Mouse (Mus musculus) adrenal gland, adult (tissue): ENCODE data around the gene Csnk2b.
"Not testable (repeated sequence)": the region's sequence is repeated elsewhere in the genome, so short reads cannot be mapped to it uniquely, and the experiment has no call there.

Experiments used
- DNase-seq, 2 experiments: peaks; one replicate each; pipeline ENCODE4 v3.0.0; 2022 to 2023; ENCODE audit warnings: low spot score in 1 of 2; ENCODE audit not compliant: inconsistent age in 2 of 2

Gene Csnk2b

DNA sequence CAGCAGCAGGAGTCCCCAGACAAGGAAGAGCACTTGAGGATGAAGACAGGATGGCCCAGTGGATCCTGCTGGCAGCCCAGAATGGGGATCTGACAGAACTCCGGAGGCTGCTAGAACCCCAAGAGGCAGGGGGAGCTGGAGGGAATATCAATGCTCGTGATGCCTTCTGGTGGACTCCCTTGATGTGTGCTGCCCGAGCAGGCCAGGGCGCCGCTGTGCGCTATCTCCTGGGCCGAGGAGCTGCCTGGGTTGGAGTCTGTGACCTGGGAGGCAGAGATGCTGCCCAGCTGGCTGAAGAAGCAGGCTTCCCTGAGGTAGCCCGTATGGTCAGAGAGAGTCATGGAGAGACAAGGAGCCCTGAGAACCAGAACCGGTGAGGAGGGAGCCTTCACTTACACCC, 1.4 kb upstream of the Csnk2b start:
- not testable (repeated sequence) for DNase-seq

DNA sequence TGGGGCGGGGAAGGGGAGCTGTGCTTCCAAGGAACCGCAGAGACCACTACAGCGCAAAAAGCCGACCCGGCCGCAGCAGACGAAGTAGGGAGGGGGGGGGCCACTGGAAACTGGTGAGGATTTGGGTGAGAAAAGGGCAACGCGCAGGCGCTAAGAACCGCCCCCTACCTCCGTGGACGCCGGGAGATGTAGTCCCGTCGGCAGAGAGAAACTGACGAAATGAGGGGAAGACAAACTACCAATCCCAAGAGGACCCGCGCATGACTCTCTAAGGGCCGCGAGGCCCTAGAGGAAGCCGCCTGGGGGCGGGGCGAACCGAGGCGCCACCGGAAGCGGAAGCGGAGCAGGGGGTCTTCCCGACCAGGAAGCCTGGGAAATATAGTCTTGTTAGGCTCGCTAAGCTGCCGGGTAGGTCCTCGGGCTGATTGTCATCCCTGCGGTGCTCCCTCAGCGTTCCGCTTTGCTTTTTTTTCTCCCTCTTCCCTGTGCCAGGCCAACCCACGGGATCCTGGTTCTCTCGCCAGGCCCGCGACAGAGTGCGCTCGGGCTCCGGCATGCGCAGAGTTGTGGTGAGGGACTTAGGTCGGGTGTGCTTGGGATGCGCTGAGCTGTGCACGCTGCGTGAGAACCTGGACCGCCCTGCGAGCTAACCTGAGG, 582 bp downstream of the Csnk2b start, which contains the start of gene Gpank1:
TSS of gene Gpank1 (plus strand) at position 313 of the 657 bp plus-strand sequence.
- peak; percentile 99 for DNase-seq

DNA sequence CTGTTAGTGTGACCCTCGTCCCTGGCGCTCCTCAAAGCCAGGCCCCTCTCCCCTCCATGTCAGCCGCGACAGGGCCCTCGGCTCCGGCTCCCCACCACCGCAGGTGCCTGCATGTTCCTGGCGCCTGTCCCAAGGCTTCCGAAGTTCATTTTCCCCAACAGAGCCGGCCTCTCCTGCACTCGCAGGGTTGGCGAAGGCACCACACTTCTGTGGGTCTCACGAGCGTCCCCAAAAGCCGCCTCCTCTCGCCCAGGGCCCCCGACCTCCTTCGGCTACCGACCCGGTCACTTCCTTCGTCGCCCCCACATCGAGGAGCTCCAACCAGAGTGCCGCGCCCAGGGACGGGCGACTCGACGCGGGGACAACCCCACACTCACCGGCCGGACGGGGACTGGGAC, 1.1 kb downstream of the Csnk2b start:
- DNase-seq: peak in 1 of 2 experiments; percentile 76

DNA sequence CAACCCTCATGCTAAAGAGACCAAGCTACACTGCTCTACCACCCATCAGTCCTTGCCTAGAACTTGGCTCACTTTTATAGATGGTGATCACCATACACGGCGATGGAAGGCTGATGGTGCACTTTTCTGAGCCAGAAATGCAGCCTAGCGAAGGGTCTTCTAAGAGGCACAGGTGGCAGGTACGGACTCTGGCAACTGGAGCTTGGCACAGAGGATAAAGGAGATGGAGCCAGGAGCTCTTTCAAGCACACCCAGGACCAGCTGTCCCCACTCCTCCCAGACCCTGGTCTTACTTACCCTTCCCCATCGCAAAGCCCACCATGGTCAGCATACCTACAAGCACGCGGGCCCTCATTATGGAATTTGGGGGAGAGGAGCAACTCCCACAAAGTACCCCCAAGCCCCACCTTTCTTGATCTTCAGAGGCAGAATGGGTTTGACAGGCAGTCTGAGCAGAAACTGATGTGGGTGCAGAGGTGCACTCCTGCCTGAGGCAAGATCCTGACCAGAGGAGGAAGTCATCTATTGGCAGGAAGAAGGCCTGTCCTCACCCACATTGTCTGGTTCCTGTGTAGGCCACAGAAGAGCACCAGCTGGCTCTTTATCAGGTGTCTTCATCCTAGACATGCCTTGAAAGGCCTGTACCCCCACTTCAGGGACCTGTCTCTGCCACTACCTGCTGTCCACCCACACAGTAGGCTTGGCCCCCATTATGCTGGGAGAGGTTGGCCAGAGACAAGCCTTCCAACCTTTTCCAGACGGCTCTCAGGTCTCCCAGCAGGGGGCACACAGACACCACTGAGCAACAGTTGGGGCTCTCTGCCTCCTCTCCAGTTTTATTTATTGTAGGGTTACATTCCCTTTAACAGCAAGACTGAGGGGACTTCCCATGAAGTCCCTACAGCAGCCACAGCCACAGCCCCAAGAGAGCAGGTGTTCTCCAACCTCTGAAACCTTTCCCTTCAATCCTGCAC, 6.5 kb downstream of the Csnk2b start, which contains the start of gene Ly6g5b:
TSS of gene Ly6g5b (minus strand) at position 383 of the 974 bp plus-strand sequence.
- DNase-seq: peak in 1 of 2 experiments; percentile 59

DNA sequence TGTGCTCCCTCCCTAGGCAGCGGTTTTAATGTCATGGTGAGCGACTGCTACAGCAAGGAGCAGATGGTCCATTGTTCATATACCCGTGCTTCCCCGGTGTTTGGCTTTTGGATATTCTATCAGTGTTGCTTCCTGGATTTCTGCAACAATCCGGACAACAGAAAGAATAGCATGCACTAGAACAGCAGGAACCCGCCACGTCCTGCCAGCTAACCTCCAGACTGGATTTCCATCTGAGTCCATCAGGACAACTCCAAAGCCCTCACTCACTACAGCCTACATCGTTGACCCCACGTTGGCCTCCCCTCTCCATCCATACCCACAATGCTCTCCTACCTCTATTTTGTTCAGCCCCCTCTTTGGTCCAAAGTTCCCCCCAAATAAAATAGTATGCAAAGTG, 10.1 kb downstream of the Csnk2b start:
- DNase-seq: no peak

DNA sequence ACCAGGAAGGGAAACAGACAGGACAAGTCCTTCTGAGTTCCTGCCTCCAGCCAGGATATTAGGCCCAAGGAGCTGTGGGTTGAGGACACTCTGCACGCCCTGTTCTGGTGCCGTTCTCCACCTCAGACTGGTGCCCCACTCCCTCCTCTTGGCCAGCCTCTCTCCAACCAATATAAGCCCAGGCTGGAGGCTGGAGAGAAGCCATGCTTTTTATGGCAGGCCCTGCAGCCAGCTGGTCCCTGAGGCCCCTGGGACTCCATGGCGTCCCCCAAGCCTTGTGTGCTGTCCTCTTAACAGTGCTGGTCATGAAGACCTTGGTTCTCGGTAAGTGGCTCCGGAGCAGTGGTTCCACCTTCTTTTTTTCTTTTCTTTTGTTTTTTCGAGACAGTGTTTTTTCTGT, 13.8 kb downstream of the Csnk2b start, which contains the start of gene Ly6g5c:
TSS of gene Ly6g5c (plus strand) at position 183 of the 400 bp plus-strand sequence.
- DNase-seq: no peak

DNA sequence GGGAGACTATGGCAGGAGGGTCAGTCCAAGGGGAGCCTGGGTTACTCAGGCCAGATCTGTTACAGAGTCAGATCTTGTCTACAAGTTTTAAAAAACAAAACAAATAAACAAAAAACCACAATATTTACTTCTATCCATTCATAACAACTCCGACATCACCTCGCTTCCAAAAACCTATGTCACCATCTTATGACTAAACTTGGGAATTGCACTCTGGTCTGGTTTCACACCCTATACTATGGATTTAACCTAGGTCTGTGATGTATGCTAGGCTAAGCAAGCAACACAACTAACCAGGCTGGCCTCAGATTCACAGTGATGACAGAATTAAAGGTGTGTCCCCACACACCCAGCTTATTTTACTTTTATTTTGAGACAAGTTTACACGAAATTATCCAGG, 15.3 kb downstream of the Csnk2b start:
- no peak for DNase-seq

DNA sequence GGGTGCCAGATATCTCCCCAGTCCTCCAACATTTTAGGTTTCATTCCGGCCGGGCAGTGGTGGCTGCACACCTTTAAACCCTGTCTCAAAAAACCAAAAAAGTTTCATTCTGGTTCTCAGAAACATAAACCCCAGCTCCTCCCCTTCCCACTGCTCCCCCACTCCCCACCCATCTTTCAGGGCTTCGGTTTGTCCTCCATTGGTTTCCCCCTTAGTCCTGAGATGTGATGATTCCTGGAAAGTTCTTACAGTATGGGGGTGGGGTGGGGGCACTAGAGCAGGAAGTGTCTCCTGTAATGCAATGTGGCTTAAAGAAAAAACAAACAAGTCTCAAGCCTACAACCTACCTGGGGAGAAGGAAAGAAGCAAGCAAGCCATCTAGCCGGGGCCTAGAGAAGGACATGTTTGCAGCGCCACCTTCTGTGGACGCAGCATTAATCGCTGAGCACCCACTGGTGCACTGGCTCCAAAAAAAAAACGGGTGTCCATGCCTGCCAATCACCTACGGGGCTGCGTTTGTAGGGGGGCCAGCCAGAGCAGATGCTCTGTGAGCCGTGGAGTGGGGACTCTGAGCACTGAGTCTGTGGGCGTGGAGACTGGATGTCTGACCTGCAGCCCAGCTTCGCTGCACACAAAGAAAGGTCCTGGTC, 16.0 kb downstream of the Csnk2b start:
- peak in 1 of 2 experiments; percentile 60 for DNase-seq

DNA sequence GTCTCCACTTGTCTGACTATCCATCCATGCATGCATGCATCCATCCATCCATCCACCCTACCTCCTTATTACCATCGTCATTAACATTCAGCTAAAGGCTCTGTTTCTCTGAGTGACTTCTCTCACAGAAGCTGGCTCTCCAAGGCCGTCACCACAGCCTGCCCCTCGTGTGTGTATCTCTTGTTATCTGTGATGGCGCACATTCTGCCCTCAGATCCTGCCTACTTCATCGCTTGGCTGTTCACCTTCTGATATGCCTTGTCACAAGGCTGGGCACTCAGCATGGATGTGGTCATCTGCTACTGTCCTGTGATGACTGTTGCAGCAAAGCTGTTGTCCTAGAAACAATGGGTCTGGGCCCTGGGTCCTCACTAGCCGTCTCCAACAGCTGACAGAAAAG, 17.1 kb downstream of the Csnk2b start:
- DNase-seq: no peak

DNA sequence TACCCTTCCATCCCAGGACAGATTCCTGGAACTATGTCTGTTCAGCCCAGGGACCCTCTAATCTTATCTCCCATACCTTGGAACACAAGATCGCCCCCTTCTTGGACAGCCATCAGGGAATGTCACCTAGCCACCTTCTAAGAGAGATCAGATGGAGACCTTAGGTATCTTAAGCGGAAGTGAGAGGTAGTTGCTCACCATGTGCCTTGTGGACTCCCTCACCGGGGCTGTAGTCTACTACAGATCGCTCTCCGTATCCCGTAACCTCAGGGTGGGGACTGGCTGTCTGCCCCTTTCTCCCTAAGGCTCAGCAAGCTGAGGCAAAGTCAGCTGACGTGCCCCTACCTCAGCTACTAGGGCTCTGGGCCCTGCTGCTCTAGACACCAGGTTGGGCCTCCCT, 17.8 kb downstream of the Csnk2b start:
- DNase-seq: no peak

DNA sequence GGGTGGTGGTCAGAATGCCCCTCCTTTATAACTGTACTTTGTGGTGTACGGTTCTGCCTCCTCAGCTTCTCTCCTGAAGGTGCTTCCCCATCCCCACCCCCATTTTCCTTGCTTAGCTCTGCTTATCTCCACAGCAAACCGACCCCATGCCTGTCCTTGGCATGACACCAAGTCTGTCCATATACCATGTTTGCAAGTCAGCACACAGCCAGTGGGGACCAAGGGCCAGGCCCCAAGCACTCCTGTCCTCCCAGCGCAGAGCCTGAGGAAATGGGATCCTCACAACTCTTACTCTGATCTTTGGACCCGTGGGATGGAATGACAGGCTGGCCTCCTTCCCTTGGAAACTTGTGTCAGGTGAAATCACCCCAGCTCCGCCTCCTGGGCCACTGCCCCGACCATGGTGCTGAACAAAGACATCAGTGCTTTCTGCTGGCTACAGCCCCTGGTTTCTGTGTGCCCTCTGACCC, 18.6 kb downstream of the Csnk2b start:
- DNase-seq: peak in 1 of 2 experiments; percentile 40

DNA sequence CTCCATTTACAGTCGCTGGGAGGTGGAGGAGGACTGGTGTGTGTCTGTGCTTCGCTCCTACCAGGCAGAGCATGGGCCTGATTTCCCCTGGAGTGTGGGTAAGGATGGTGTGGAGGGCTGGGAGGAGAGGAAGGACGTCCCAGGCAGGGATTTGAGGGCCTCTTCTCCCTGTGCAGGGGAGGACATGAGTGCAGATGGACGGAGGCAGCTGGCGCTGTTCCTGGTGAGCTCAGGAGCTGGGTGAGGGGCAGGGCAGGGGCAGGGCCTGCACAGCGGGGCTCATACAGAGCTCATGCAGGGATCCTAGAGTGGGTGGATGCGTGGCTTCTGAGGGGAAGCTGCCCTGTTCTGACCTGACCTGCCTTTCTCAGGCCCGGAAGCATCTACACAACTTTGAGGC, 19.6 kb downstream of the Csnk2b start:
- DNase-seq: peak in 1 of 2 experiments; percentile 16

DNA sequence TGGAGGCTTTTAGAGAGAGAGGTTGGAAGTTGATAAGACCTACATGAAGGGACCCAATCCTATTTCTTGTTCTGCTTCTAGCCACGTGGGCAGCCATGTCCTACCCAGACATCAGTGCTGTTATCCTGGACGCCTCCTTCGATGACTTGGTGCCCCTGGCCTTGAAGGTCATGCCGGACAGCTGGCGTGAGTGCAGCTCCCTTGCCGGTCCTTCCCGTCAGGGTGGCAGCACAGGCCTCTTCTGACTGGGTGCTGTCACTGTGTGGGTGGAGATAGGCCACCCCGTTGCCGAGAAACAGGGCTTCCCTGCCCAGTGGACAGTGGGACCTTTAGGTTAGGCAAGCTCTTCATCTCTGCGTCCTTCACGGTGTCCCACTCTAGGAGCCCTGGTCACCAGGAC, 20.7 kb downstream of the Csnk2b start:
- DNase-seq: peak; percentile 45 to 56

DNA sequence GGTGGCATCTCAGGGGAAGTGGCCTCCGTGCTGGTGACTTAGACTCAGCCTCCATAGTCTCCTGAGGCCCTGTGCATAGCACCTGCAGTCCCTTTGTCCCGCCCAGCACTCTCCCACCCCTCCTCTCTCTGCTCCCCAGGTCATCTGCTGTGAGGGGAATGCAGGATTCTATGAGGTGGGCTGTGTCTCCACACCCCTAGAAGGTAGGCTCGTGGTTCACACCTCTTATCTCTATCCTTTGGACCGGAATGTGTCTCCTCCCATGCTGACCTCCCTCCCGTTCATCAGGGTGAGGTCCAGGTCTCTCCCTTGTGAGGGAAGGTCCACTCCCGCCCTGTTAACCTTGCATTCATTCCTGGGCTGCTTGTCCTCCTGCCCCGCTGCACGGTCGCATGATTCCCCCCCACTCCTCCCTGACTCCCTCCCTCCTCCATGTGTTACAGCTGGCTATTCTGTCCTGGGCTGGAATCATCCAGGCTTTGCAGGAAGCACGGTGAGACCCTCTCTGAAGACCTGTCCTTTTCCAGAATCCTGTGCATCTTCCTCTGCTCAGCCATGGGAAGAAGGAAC, 21.6 kb downstream of the Csnk2b start:
- DNase-seq: no peak

DNA sequence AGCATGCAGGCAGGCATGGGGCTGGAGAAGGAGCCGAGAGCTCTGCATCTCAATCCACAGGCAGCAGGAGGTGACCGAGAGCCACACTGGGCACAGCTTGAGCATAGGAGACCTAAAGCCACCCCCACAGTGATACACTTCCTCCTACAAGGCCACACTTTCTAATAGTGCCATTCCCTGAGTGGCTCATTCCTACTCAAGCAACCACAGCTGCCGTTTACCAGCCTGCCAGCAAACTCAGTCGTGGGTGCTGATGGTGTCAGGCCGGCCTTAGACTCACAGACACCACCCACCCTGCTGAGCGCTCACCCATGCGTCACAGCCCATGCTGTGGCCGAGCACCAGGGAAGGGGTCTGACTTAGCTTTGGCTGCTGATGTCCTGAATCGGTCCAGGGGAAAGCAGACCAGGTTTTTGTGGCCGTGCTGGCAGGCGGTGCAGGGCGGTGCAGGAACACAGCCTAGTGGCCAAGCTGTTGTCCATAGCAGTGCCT, 24.6 kb downstream of the Csnk2b start:
- no peak for DNase-seq

DNA sequence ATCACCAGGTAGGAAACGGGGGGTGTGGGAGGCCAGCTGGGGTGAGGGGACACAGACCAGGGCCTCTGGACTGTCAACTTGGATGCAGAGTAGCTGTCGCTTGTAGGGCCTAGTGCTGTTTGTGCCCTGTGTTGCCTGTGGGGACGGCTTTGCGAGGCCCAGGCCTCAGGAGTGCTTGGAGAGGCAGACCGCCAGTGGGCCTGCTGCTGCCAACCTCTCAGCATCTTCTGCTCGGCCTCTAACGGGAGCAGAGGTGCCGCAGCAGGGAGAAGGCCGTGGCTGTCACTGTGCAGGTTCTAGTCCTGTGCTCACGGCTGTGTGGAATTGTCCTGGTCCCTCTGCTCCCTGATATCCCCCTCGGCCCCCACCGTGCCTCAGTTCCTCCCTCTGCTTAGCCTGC, 25.3 kb downstream of the Csnk2b start:
- DNase-seq: no peak

DNA sequence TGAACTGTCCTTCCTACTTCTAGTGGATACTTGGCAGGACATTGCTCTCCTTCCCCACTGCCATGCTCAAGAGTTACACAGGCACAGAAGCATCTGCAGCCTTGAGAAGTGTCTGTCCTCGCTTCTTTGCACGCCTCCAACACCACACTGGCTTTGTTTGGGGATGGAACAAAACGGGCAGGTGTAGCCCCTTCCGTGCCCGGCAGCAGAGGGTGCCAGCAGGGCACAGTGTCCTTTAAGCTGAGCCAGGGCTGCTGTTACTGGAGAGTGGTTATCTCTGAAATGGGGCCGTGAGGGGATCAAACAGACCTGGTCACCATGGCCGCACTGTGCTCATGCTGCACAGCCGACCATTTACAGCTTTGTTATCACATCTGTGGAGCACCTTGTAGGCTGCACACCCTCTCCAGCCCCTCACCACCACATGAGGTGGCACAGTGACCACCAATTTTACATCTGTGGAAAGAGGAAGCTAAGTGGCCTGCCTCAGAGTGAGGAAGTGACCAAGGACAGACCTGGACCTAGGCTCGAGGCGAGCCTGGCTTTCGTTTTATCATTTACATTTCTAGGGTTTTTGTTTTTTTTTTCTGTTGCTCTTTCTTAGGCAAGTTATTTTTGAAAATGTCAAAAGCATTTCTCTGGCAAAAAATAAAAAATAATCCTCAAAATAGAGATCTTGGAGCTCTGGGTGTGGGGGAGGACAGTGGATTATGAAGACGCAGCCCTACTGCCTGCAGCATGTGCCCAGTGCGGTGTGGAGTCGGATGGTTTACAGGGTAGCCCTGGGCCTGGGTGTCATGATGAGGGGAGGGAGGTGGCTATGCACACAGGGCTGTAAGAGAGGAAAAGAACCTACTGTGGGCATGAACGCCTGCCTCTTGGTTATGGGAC, 27.1 kb downstream of the Csnk2b start:
- no peak for DNase-seq

DNA sequence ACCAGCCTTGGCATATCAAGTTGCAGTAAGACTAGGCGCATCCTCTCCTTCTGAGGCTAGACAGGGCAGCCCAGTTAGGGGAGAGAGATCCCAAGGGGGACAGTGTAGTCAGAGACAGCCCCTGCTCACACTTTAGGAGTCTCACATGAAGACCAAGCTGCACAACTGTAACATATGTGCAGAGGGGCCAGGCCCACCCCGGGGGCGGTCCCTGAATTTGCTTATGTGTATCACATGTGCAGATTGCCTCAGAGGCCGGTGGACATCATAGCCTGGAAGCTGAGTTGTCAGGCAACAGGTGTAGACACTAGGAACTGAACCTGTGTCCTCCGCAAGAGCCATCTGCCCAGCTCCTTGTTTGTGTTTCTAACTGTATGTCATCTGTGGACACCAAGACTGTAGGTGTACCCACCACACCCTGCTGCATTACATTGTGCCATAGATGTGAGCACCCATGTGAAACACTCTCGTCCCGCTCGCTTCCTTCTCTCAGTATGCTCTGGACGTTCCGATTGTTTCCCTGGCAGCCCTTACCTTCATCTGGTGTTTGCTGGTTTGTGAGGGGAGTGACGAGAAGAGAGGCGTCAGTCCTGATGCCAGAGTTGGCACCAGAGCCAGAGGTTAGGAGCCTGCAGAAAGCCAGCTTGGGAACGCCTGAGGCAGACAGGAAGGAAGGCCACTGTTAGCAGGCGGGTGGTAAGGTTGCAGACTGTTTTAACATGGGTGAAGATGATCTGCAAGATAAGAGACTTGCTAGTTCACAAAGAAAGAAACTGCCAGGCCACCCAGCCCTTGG, 29.3 kb downstream of the Csnk2b start:
- DNase-seq: no peak
